In the genomic region with DNA sequence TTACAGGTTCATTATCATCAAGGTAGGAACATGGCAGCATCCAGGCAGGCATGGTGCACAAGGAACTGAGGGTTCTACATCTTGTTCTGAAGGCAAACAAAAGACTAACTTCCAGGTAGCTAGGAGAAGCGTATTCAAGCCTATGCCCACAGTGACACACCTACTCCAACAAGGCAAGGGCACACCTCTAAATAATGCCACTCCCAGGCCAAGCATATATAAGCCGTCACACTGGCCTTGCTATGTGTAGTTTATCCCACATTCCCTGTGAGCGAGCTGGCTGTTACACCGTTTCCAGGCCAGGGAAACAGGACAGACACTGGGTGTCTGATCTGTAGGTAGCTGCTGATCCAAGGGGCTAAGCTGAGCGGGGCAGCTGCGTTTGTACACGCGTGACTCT, we compare ENCODE assay signal across 32 mouse cellular contexts. TPM values are rescaled to one million over a fixed set of nuclear protein-coding genes. Genes with fewer than 3 reads are reported as not detected.
"Had no signal": no experiment of that assay in that cellular context is flagged by ENCODE, and none has a peak within 500 bp of the region (broad histone marks: within the 10 kb centered on the region; RNA-seq: fewer than 3 reads in every experiment).

No protein-coding gene starts in this region.

- H3K27ac ChIP-seq: embryonic facial prominence, embryonic 10.5 days; embryonic facial prominence, embryonic 12.5 days; embryonic facial prominence, embryonic 13.5 days; embryonic facial prominence, embryonic 15.5 days; forebrain, embryonic 10.5 days; forebrain, embryonic 12.5 days; forebrain, embryonic 13.5 days; forebrain, embryonic 15.5 days; gastrocnemius, adult 2 months; heart, adult 2 months had no signal

- H3K4me3 ChIP-seq: embryonic facial prominence, embryonic 10.5 days; embryonic facial prominence, embryonic 12.5 days; embryonic facial prominence, embryonic 13.5 days; embryonic facial prominence, embryonic 15.5 days; erythroblast, embryonic 14.5 days; forebrain, embryonic 10.5 days; forebrain, embryonic 12.5 days; forebrain, embryonic 13.5 days; forebrain, embryonic 15.5 days; gastrocnemius, adult 2 months; heart, adult 2 months had no signal

- H3K27me3 ChIP-seq: embryonic facial prominence, embryonic 12.5 days; embryonic facial prominence, embryonic 13.5 days; embryonic facial prominence, embryonic 15.5 days; forebrain, embryonic 12.5 days; forebrain, embryonic 13.5 days; forebrain, embryonic 15.5 days had no signal

- H3K9ac ChIP-seq: embryonic facial prominence, embryonic 12.5 days; embryonic facial prominence, embryonic 13.5 days; embryonic facial prominence, embryonic 15.5 days; forebrain, embryonic 12.5 days; forebrain, embryonic 13.5 days; forebrain, embryonic 15.5 days; forebrain, postnatal 0 days had no signal

- ATAC-seq: forebrain, embryonic 13.5 days; forebrain, embryonic 14.5 days; forebrain, embryonic 15.5 days; forebrain, embryonic 16.5 days; forebrain, postnatal 0 days had no signal

- H3K9me3 ChIP-seq: embryonic facial prominence, embryonic 10.5 days; embryonic facial prominence, embryonic 12.5 days; embryonic facial prominence, embryonic 13.5 days; embryonic facial prominence, embryonic 15.5 days; forebrain, embryonic 10.5 days; forebrain, embryonic 12.5 days; forebrain, embryonic 13.5 days; forebrain, embryonic 15.5 days had no signal

- DNase-seq: cerebellum, adult 8-10 months; cerebellum, adult 9-10 months; cerebellum, adult 9-11 months; cerebellum, postnatal 10 days; cerebellum, postnatal 14 days; cerebellum, postnatal 25 days; cerebellum, postnatal 36 days; embryo, embryonic 11 days; forebrain, postnatal 0 days; gastrocnemius, adult 2 months; gastrocnemius, postnatal 10 days; gastrocnemius, postnatal 14 days; gastrocnemius, postnatal 25 days; gastrocnemius, postnatal 36 days; heart, adult 11 months; heart, adult 18-20 months; heart, adult 2 months had no signal

- H3K4me1 ChIP-seq: embryonic facial prominence, embryonic 12.5 days; embryonic facial prominence, embryonic 13.5 days; embryonic facial prominence, embryonic 15.5 days; forebrain, embryonic 10.5 days; forebrain, embryonic 12.5 days; forebrain, embryonic 13.5 days; forebrain, embryonic 15.5 days had no signal

- H3K4me2 ChIP-seq: embryonic facial prominence, embryonic 12.5 days; embryonic facial prominence, embryonic 13.5 days; embryonic facial prominence, embryonic 15.5 days; forebrain, embryonic 12.5 days; forebrain, embryonic 13.5 days; forebrain, embryonic 15.5 days had no signal

RNA-seq across cellular contexts. Expression of gene Spo11, which starts 33.9 kb away (rescaled TPM):
- total RNA-seq: gastrocnemius, adult 18-20 months; gastrocnemius, adult 2 months; gastrocnemius, adult 8-10 months; gastrocnemius, postnatal 10 days; gastrocnemius, postnatal 25 days; gastrocnemius, postnatal 4 days; granulocyte monocyte progenitor cell, adult 5-6 weeks; heart, adult 18-20 months; heart, adult 2 months had no signal
